Mouse (Mus musculus) midbrain, embryonic 13.5 days (tissue): ENCODE results near the gene Adgrf3. TPM values are rescaled to one million over a fixed set of nuclear protein-coding genes. Genes with fewer than 3 reads are reported as not detected.

Source experiments
- microRNA counts: library from miRNA; unstranded; fragments of <30 nt; microRNA quantifications from one replicate; lab custom pipeline; 2016
- microRNA-seq: library from miRNA; unstranded; fragments of <30 nt; microRNA quantifications from one replicate; pipeline ENCODE4, GENCODE M21; 2016
- polyA plus RNA-seq: library from polyadenylated mRNA; unstranded; fragments of >200 nt; fragmentation: Nextera tagmentation; extraction: Ambion mirVana; gene quantifications from 2 replicates; pipeline ENCODE4 v1.2.1, GENCODE M21; 2015

Gene Adgrf3
- polyA plus RNA-seq, 1 experiment from 2014 or later = not detected

MicroRNAs encoded within 50 kb of the gene (microRNA counts, 519-probe panel; counts per million panel counts)
- microRNA mmu-miR-1960 (lab: Ali Mortazavi, UCI) = 110 counts per million, percentile 56 among the panel's probes with 10 or more counts

Small RNA genes within 50 kb of the gene (microRNA-seq; reads per million reads assigned to microRNA genes)
- gene Mir1960 = 1.2 reads per million

Other genes starting within 250 kb of the Adgrf3 start
- not detected in 2 replicates for gene Il6, start 192.6 kb downstream of the Adgrf3 start, polyA plus RNA-seq
- 98.4 and 99.3 TPM in 2 replicates for gene Tyms, start 132.1 kb downstream of the Adgrf3 start, polyA plus RNA-seq
- 13.5 and 20.6 TPM in 2 replicates for gene Garem2, start 100.6 kb downstream of the Adgrf3 start, polyA plus RNA-seq
- 7.6 and 9.9 TPM in 2 replicates for gene 3110082J24Rik, start 99.6 kb downstream of the Adgrf3 start, polyA plus RNA-seq
- 72.2 and 73.2 TPM in 2 replicates for gene Hadha, start 50.6 kb downstream of the Adgrf3 start, polyA plus RNA-seq
- gene Hadhb, start 50.5 kb downstream of the Adgrf3 start, polyA plus RNA-seq = 61.1 and 62.4 TPM in 2 replicates
- gene Selenoi, start 26.9 kb upstream of the Adgrf3 start, polyA plus RNA-seq = 22.3 and 26.8 TPM in 2 replicates
- gene Drc1, start 75.7 kb upstream of the Adgrf3 start, polyA plus RNA-seq = 2.7 and 3.0 TPM in 2 replicates